Mouse (Mus musculus) neural tube, embryonic 15.5 days (tissue): ENCODE data around the gene Gm45837. TPM values are rescaled to one million over a fixed set of nuclear protein-coding genes. Genes with fewer than 3 reads are reported as not detected.
A peak's percentile ranks its signal among the peaks of the same experiment; 100 is the strongest.

ENCODE experiments used
- ATAC-seq: fragments of 200-750 bp; cut with Nextera tagmentation; 2 replicates; pipeline ENCODE4 v1.8.0; 2017; ENCODE audit warnings: mild to moderate bottlenecking, moderate TSS enrichment, moderate library complexity; ENCODE audit not compliant: low FRiP score
- H3K27ac ChIP-seq: fragments of 300-500 bp; sonication (generic); replicated peaks from 2 replicates; pipeline ENCODE4 v1.5.1; 2015; ENCODE audit warnings: mild to moderate bottlenecking, inconsistent platforms
- H3K27me3 ChIP-seq: fragments of 300-500 bp; sonication (generic); replicated peaks from 2 replicates; pipeline ENCODE4 v1.6.1; 2015; ENCODE audit warnings: inconsistent platforms
- H3K36me3 ChIP-seq: fragments of 300-500 bp; sonication (generic); 2 replicates; pipeline ENCODE4 v1.6.1; 2015; ENCODE audit warnings: inconsistent platforms
- H3K4me1 ChIP-seq: fragments of 300-500 bp; sonication (generic); 2 replicates; pipeline ENCODE4 v1.6.1; 2015; ENCODE audit warnings: inconsistent platforms
- H3K4me2 ChIP-seq: fragments of 300-500 bp; sonication (generic); 2 replicates; pipeline ENCODE4 v1.6.1; 2015; ENCODE audit warnings: inconsistent platforms, mild to moderate bottlenecking, moderate library complexity
- H3K4me3 ChIP-seq: fragments of 300-500 bp; sonication (generic); replicated peaks from 2 replicates; pipeline ENCODE4 v1.5.1; 2015; ENCODE audit warnings: mild to moderate bottlenecking, inconsistent platforms
- H3K9ac ChIP-seq: fragments of 300-500 bp; sonication (generic); replicated peaks from 2 replicates; pipeline ENCODE4 v1.6.1; 2015; ENCODE audit warnings: mild to moderate bottlenecking, inconsistent platforms
- H3K9me3 ChIP-seq: fragments of 300-500 bp; sonication (generic); replicated peaks from 2 replicates; pipeline ENCODE4 v1.6.1; 2016; ENCODE audit warnings: inconsistent platforms
- WGBS: fragments of 180-500 bp; shearing (Covaris S2); methylation state at CpG from one replicate; pipeline ENCODE4 v1.1.7; 2015; ENCODE audit warnings: mixed read lengths; 5-methylcytosine and 5-hydroxymethylcytosine counted together
- polyA plus RNA-seq: library from polyadenylated mRNA; unstranded; fragments of >200 nt; fragmentation: Nextera tagmentation; extraction: Ambion mirVana; gene quantifications from 2 replicates; pipeline ENCODE4 v1.2.1, GENCODE M21; 2015

The Gm45837 gene
- polyA plus RNA-seq, 1 experiment from 2014 or later, result 0.99 TPM

DNA sequence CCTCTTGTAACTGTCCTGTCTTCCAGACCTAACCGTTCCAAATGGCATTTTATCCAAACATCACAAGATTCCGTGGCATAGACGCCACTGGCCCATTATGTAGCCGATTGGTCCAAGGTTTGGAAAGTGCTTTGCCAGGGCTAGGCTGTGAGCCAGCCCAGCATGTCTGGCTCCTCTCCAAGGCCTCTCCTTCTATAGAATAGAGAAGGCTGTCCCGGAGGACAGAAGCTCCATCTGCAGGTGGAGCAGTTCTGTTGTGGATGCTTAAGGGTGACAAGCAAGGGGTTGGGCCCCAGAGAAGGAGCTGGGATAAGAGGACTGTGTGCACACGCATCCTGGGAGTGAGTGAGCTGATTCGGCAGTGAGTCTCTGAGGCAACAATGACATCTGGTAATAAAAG is 103.0 kb downstream of the Gm45837 start:
- no peak overlapping the region for H3K27ac ChIP-seq
- no peaks in the 10 kb centered on the region for H3K36me3 ChIP-seq
- no peak overlapping the region for H3K4me3 ChIP-seq
- H3K4me1 ChIP-seq, result peaks cover 4% of the 10 kb centered on the region; the same call in 1 of the 2 replicates
- H3K27me3 ChIP-seq, result no peaks in the 10 kb centered on the region
- no peak for ATAC-seq
- no peak overlapping the region for H3K4me2 ChIP-seq
- 54% methylated on average over 7 of the region's 7 CpGs for WGBS
- H3K9me3 ChIP-seq, result no peaks in the 10 kb centered on the region
- no peak overlapping the region for H3K9ac ChIP-seq

DNA sequence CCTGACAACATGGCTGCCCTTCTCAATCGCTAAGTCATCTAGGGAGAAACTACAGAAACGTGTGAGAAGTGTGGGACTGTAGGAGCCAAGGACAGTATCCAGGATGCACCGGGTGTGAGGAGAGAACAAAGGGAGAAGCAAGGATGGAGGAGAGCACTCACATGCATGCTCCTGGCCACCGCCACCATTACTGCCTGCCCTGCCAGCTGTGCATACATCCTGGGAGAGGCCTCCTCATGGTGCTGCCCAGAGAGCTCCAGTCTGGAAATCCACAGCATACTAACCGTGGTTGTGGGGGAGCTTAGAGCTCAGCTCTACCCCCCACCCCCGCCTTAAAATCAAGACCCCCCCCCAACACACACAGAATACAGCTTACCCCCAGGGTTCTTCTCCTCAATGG is 104.1 kb downstream of the Gm45837 start:
- no peaks in the 10 kb centered on the region for H3K27me3 ChIP-seq
- ATAC-seq, result no peak
- no peak overlapping the region for H3K27ac ChIP-seq
- peaks cover 4% of the 10 kb centered on the region; the same call in 1 of the 2 replicates for H3K4me1 ChIP-seq
- H3K36me3 ChIP-seq, result no peaks in the 10 kb centered on the region
- no peak overlapping the region for H3K4me3 ChIP-seq
- no peak overlapping the region for H3K4me2 ChIP-seq
- 71% methylated on average over 6 of the region's 6 CpGs for WGBS
- no peaks in the 10 kb centered on the region for H3K9me3 ChIP-seq
- H3K9ac ChIP-seq, result no peak overlapping the region

DNA sequence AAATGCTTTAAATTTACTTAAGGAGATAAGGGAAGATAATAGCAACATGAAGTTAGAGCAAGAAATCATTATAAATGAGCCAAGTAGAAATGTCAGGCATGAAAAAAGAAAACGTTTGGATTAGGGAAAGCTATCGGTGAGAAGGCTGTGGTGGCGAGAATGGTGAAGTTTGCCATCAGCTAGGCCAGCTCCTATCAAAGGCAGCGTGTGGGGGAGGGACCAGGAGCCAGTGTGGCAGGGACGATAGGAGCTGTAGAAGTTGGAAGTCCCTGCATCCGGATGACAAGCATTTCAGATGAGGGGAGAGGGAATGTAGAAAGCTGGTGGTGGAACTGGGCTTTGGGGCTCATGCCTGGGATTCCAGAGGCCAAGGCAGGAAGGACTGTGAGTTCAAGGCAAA is 104.6 kb downstream of the Gm45837 start:
- Histone ChIP-seq H3K4me3 (no peak overlapping the region), H3K9me3 (no peaks in the 10 kb centered on the region), H3K4me2 (no peak overlapping the region), H3K27ac (no peak overlapping the region), H3K27me3 (no peaks in the 10 kb centered on the region), H3K36me3 (no peaks in the 10 kb centered on the region), H3K9ac (no peak overlapping the region), H3K4me1 (peaks cover 4% of the 10 kb centered on the region; the same call in 1 of the 2 replicates)
- WGBS, result 42% methylated on average over 6 of the region's 6 CpGs
- no peak for ATAC-seq

DNA sequence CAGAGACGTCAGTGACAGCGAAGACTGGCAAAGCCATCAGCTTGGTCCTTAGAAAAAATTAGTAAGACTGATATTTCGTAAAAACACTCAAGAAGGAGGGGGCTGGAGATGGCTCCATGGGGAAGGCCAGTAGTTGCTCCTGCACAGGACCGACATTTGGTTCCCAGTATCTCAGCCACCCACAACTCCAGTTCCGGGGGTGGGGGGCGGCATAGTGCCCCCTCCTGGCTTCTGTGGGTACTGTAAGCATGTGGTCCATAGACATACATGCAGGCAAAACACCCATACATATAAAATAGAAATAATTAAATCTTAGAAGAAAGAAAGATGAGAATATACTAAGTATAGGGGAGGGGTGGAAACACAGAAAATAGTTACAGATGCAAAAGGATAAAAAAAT is 105.8 kb downstream of the Gm45837 start:
- H3K9me3 ChIP-seq, result no peaks in the 10 kb centered on the region
- H3K36me3 ChIP-seq, result no peaks in the 10 kb centered on the region
- peaks cover 4% of the 10 kb centered on the region; the same call in 1 of the 2 replicates for H3K4me1 ChIP-seq
- no peak for ATAC-seq
- 72% methylated on average over 6 of the region's 6 CpGs for WGBS
- H3K9ac ChIP-seq, result no peak overlapping the region
- H3K4me2 ChIP-seq, result no peak overlapping the region
- no peak overlapping the region for H3K4me3 ChIP-seq
- H3K27me3 ChIP-seq, result no peaks in the 10 kb centered on the region
- H3K27ac ChIP-seq, result no peak overlapping the region

DNA sequence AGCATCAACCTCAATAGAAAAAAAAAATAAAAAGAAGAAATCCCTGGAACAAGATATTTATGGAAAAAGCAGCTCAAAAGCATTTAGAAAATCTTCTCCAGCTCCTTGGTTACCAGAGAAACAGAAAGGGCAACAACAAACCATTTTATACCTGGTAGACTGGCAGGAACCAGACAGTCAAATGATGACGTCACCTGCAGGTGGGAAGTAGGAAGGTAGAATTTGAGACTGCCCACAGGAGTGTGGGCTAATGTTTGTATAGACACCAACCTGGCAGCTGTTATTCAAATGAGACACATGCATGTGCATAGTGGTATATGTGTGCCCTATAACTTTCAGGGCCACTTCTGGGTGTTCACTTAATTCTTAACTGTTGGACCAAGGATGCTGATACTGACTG is 111.0 kb downstream of the Gm45837 start:
- H3K27me3 ChIP-seq, result no peaks in the 10 kb centered on the region
- WGBS, result 90% methylated on average over 1 of the region's 1 CpGs
- no peak overlapping the region for H3K4me3 ChIP-seq
- H3K9me3 ChIP-seq, result no peaks in the 10 kb centered on the region
- H3K4me1 ChIP-seq, result 0 out of 2 replicates have a peak, but pooled peaks cover 5% of the 10 kb centered on the region
- no peak overlapping the region for H3K27ac ChIP-seq
- no peaks in the 10 kb centered on the region for H3K36me3 ChIP-seq
- no peak overlapping the region for H3K4me2 ChIP-seq
- no peak for ATAC-seq
- no peak overlapping the region for H3K9ac ChIP-seq

DNA sequence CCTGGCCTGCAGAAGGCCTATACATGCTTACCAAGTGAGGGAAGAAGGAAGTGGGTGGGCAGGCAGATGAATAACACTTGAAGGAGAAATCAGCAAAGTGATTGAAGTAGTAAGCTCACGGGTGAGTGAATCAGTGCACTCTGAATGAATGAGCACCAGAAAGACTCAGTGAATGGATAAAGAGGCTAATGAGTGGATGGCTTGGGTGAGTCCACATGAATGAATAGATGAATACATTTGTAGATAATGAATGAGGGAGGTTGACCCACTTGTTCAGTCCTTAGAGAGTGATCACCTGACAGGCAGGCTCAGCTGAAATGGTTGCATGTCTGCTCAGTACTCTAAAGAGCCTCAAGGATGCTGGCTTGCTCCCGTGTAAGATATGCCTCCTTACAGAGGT is 112.5 kb downstream of the Gm45837 start:
- H3K27ac ChIP-seq, result no peak overlapping the region
- no peak overlapping the region for H3K9ac ChIP-seq
- H3K9me3 ChIP-seq, result no peaks in the 10 kb centered on the region
- no peaks in the 10 kb centered on the region for H3K36me3 ChIP-seq
- H3K4me3 ChIP-seq, result no peak overlapping the region
- H3K4me1 ChIP-seq, result 0 out of 2 replicates have a peak, but pooled peaks cover 5% of the 10 kb centered on the region
- no peaks in the 10 kb centered on the region for H3K27me3 ChIP-seq
- WGBS, result 35% methylated on average over 2 of the region's 2 CpGs
- peak; percentile 56; the same call in 1 of the 2 replicates for ATAC-seq
- H3K4me2 ChIP-seq, result no peak overlapping the region

DNA sequence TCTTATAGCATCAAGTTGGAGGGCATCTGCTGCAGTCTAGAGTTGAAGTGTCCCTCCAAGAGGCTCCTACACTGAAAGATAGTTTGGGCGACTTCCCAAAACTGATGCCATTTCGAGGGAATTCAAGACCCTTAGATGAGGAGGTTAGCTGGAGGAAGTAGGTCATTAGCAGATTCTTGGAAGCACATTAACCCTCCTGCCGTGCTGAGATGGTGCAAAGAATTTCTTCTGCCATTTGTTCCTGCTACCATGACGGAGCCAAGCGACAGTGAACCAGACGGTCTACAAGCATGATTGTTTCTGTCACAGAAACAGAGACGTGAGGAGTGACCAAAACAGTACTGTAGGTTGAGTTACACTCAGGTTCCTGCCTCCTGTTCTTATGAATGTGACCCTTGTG is 115.8 kb downstream of the Gm45837 start:
- ATAC-seq, result no peak
- 0 out of 2 replicates have a peak, but pooled peaks cover 5% of the 10 kb centered on the region for H3K4me1 ChIP-seq
- H3K9ac ChIP-seq, result no peak overlapping the region
- no peaks in the 10 kb centered on the region for H3K36me3 ChIP-seq
- no peak overlapping the region for H3K27ac ChIP-seq
- H3K4me3 ChIP-seq, result no peak overlapping the region
- H3K4me2 ChIP-seq, result no peak overlapping the region
- 75% methylated on average over 7 of the region's 7 CpGs for WGBS
- H3K27me3 ChIP-seq, result no peaks in the 10 kb centered on the region
- no peaks in the 10 kb centered on the region for H3K9me3 ChIP-seq

DNA sequence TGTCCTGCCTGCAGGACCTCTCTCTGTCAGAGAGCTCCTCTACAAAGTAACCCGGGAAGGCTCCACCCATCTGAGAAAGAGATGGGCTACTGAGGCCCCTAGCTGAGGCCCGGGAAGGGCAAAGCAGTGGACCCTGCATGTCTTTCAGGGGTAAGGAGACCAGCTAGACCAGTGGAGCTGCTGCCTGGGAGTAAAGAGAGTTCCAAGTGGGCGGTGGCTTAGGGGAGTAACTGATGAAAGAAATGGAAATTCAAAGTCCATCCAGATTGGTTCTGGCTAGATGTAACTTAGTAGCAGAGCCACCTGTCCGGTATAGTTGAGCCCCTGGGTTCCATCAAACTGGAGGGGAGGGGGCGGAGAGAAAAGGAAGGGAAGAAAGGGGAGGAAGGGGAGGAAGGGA is 123.7 kb downstream of the Gm45837 start:
- Histone ChIP-seq H3K4me2 (no peak overlapping the region), H3K27ac (no peak overlapping the region), H3K4me3 (no peak overlapping the region), H3K4me1 (peaks cover 19% of the 10 kb centered on the region), H3K9ac (no peak overlapping the region), H3K27me3 (no peaks in the 10 kb centered on the region; the same call in 1 of the 2 replicates), H3K9me3 (no peaks in the 10 kb centered on the region), H3K36me3 (no peaks in the 10 kb centered on the region)
- 35% methylated on average over 5 of the region's 5 CpGs for WGBS
- ATAC-seq, result no peak

DNA sequence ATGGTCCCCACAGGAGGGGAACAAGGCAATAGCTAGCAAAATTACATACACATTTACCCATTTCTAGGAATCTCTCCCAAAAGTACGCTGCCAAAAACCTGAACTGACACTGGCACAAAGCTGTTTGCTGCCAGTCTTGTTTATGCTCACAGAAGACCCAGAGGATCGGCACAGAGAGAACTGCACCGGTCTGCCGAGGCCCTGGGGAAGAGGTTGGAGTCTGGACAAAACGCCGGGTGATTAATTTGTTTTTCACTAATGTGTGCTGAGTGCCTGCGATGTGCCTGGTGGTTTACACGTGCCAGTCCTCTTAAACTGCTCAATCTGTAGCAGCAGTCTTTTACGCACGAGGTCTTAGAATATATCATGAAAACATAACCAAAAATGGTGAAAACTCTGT is 124.4 kb downstream of the Gm45837 start:
- ATAC-seq, result no peak
- H3K9ac ChIP-seq, result no peak overlapping the region
- no peaks in the 10 kb centered on the region; the same call in 1 of the 2 replicates for H3K27me3 ChIP-seq
- H3K4me3 ChIP-seq, result no peak overlapping the region
- H3K27ac ChIP-seq, result no peak overlapping the region
- no peaks in the 10 kb centered on the region for H3K9me3 ChIP-seq
- no peak overlapping the region for H3K4me2 ChIP-seq
- 34% methylated on average over 10 of the region's 10 CpGs for WGBS
- H3K4me1 ChIP-seq, result peaks cover 19% of the 10 kb centered on the region
- no peaks in the 10 kb centered on the region for H3K36me3 ChIP-seq

DNA sequence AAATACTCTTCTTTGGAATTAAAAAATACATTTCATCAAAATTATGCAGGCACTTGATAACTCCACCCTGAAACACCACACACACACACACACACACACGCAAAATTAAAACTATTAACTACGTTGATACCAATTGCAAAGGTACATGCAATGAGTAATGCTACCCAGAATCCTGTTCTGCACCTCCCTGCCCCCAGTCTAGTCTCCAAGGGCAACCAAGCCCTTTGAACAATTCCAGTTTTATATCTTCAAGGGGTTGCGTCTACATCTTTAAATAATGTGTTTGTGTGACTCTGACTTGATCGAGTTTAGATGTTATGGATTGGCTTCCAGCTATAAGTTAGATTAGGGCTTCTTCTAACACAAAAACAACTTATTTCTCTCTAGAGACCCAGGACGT is 124.8 kb downstream of the Gm45837 start:
- 55% methylated on average over 5 of the region's 5 CpGs for WGBS
- no peaks in the 10 kb centered on the region; the same call in 1 of the 2 replicates for H3K27me3 ChIP-seq
- H3K36me3 ChIP-seq, result no peaks in the 10 kb centered on the region
- H3K4me1 ChIP-seq, result peaks cover 19% of the 10 kb centered on the region
- no peak overlapping the region for H3K4me3 ChIP-seq
- H3K4me2 ChIP-seq, result no peak overlapping the region
- no peak for ATAC-seq
- no peak overlapping the region for H3K9ac ChIP-seq
- no peak overlapping the region for H3K27ac ChIP-seq
- no peaks in the 10 kb centered on the region for H3K9me3 ChIP-seq

DNA sequence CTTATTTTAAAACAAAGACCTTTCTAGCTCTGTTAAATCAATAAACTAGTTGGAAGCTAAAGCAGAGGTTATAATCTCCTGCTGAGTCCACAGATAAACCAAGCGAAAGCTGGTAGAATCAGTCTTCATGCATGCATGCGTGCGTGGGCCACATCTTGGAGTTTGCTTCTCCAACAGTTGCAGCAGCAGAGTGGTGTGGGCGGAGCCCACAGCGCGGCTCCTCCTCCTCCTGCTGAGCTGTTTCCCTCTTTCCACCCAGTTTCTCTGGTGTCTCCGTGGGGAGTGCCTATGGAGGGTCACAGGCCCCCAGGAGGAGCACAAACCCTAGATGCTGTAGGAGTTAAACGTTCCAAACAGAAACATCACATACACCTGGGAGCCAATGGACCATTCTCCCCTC is 126.9 kb downstream of the Gm45837 start:
- Histone ChIP-seq H3K27me3 (peaks cover 3% of the 10 kb centered on the region; the same call in 1 of the 2 replicates), H3K4me1 (peaks cover 19% of the 10 kb centered on the region), H3K4me2 (no peak overlapping the region), H3K27ac (no peak overlapping the region), H3K9ac (no peak overlapping the region), H3K4me3 (no peak overlapping the region), H3K36me3 (no peaks in the 10 kb centered on the region), H3K9me3 (no peaks in the 10 kb centered on the region)
- ATAC-seq, result no peak
- 47% methylated on average over 8 of the region's 8 CpGs for WGBS

DNA sequence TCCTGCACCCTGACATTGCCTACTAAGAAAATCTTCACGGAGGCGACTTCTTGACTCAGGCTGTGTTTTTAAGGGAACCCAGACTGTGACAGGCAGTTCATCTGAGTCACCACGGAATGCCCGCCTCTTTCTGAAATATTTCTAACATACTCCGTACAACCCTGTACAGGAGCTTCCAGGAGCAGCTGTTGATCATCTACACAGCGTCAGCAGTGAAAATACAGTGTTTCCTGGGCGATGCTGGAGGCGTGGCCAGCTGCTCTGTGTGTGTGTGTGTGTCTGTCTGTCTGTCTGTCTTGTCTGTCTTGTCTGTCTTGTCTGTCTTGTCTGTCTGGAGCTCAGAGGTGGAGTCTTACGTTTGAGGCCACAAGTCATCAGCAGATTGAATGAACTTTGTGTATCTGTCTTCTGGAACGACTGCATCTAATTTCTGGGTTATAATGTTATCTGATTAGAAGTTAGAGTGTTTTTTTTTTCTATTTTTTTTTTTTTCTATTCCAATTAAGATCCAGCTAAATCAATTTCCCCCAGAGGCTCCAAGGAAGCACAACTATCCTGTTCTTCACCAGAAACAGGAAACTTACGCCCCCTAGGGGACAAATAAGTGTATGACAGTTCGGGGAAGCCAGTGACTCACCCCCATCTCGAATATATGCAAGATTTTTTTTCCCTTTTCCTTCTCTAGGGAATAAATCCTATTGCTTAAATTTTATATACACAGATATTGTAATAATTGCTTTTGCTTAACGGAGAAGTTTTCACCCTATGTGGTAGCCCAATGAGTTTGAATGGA is 127.7 kb downstream of the Gm45837 start:
- no peak for ATAC-seq
- peaks cover 17% of the 10 kb centered on the region for H3K4me1 ChIP-seq
- no peak overlapping the region for H3K4me2 ChIP-seq
- no peak overlapping the region for H3K9ac ChIP-seq
- H3K9me3 ChIP-seq, result no peaks in the 10 kb centered on the region
- H3K27me3 ChIP-seq, result peaks cover 3% of the 10 kb centered on the region; the same call in 1 of the 2 replicates
- no peak overlapping the region for H3K27ac ChIP-seq
- no peak overlapping the region for H3K4me3 ChIP-seq
- WGBS, result 62% methylated on average over 14 of the region's 14 CpGs
- no peaks in the 10 kb centered on the region for H3K36me3 ChIP-seq
